Mouse (Mus musculus) liver, embryonic 13.5 days (tissue): Measurements from ENCODE around the gene 1500009C09Rik. TPM values are rescaled to one million over a fixed set of nuclear protein-coding genes. Genes with fewer than 3 reads are reported as not detected.
A peak's percentile ranks its signal among the peaks of the same experiment; 100 is the strongest.

ENCODE experiments used
- ATAC-seq: fragments of 200-750 bp; cut with Nextera tagmentation; 2 replicates; pipeline ENCODE4 v1.8.0; 2017; ENCODE audit warnings: low read depth, mild to moderate bottlenecking, moderate number of reproducible peaks, moderate library complexity
- DNase-seq: peaks from one replicate; pipeline ENCODE4 v3.0.0; 2022
- H3K27ac ChIP-seq: fragments of 300-500 bp; sonication (generic); 2 replicates; pipeline ENCODE4 v1.5.1; 2015; ENCODE audit warnings: moderate library complexity, mild to moderate bottlenecking, inconsistent platforms
- H3K27me3 ChIP-seq: fragments of 300-500 bp; sonication (generic); 2 replicates; pipeline ENCODE4 v1.6.1; 2015; ENCODE audit warnings: mild to moderate bottlenecking, inconsistent platforms
- H3K36me3 ChIP-seq: fragments of 300-500 bp; sonication (generic); 2 replicates; pipeline ENCODE4 v1.6.1; 2015; ENCODE audit warnings: mild to moderate bottlenecking, inconsistent platforms
- H3K4me1 ChIP-seq: fragments of 300-500 bp; sonication (generic); replicated peaks from 2 replicates; pipeline ENCODE4 v1.6.1; 2015; ENCODE audit warnings: inconsistent platforms
- H3K4me2 ChIP-seq: fragments of 300-500 bp; sonication (generic); 2 replicates; pipeline ENCODE4 v1.6.1; 2015; ENCODE audit warnings: inconsistent platforms, mild to moderate bottlenecking, moderate library complexity
- H3K4me3 ChIP-seq: fragments of 300-500 bp; sonication (generic); replicated peaks from 2 replicates; pipeline ENCODE4 v1.5.1; 2015; ENCODE audit warnings: mild to moderate bottlenecking, inconsistent platforms
- H3K9ac ChIP-seq: fragments of 300-500 bp; sonication (generic); 2 replicates; pipeline ENCODE4 v1.6.1; 2015; ENCODE audit warnings: mild to moderate bottlenecking, inconsistent platforms
- H3K9me3 ChIP-seq: fragments of 300-500 bp; sonication (generic); replicated peaks from 2 replicates; pipeline ENCODE4 v1.6.1; 2016; ENCODE audit warnings: inconsistent platforms
- WGBS: fragments of 180-500 bp; shearing (Covaris S2); methylation state at CpG from one replicate; pipeline ENCODE4 v1.1.7; 2015; ENCODE audit not compliant: insufficient replicate concordance; 5-methylcytosine and 5-hydroxymethylcytosine counted together
- polyA plus RNA-seq: library from polyadenylated mRNA; unstranded; fragments of >200 nt; fragmentation: Nextera tagmentation; extraction: Ambion mirVana; gene quantifications from 2 replicates; pipeline ENCODE4 v1.2.1, GENCODE M21; 2015

The 1500009C09Rik gene
- polyA plus RNA-seq, 1 experiment from 2014 or later: not detected

GRCm38 (mm10) chr15:82221104-82221860, 30.9 kb upstream of the 1500009C09Rik start:
- Histone ChIP-seq H3K4me1 (peaks cover 36% of the 10 kb centered on the region), H3K4me3 (no peak overlapping the region), H3K4me2 (no peak overlapping the region), H3K9ac (no peak overlapping the region), H3K9me3 (no peaks in the 10 kb centered on the region), H3K36me3 (no peaks in the 10 kb centered on the region), H3K27me3 (peaks cover 91% of the 10 kb centered on the region), H3K27ac (no peak overlapping the region)
- DNase-seq (no peak), ATAC-seq (no peak)
- WGBS: 66% methylated on average over 14 of the region's 14 CpGs

- no peaks in the 10 kb centered on the region for H3K9me3 ChIP-seq
- peak overlapping the region; percentile 54; the same call in 1 of the 2 replicates for H3K4me3 ChIP-seq
Measured at GRCm38 (mm10) chr15:82223251-82223650, 28.9 kb upstream of the 1500009C09Rik start.

GRCm38 (mm10) chr15:82223657-82224601, 28.3 kb upstream of the 1500009C09Rik start, which contains the start of gene Tnfrsf13c:
Tnfrsf13c (minus strand) TSS chr15:82224369.
- Histone ChIP-seq H3K9ac (peak within 1 kb of the TSS; percentile 65), H3K36me3 (no peaks in the 10 kb centered on the region), H3K4me2 (peak within 1 kb of the TSS; percentile 77), H3K4me1 (peaks cover 48% of the 10 kb centered on the region), H3K27ac (peak within 1 kb of the TSS; percentile 61; the same call in 1 of the 2 replicates), H3K4me3 (peak within 1 kb of the TSS; percentile 54), H3K27me3 (peaks cover 69% of the 10 kb centered on the region), H3K9me3 (no peaks in the 10 kb centered on the region)
- peak; percentile 38 for DNase-seq
- 3% methylated on average over 42 of the region's 44 CpGs for WGBS
- peak; percentile 83 for ATAC-seq

More at GRCm38 (mm10) chr15:82223251-82223650, 28.9 kb upstream of the 1500009C09Rik start:
- H3K27ac ChIP-seq: no peak overlapping the region
- H3K36me3 ChIP-seq: no peaks in the 10 kb centered on the region
- 24% methylated on average over 7 of the region's 7 CpGs for WGBS
- peak overlapping the region; percentile 77 for H3K4me2 ChIP-seq
- H3K27me3 ChIP-seq: peaks cover 75% of the 10 kb centered on the region
- DNase-seq (no peak), ATAC-seq (no peak)
- peaks cover 44% of the 10 kb centered on the region for H3K4me1 ChIP-seq
- H3K9ac ChIP-seq: 0 out of 2 replicates have a peak overlapping the region, but pooled peaks have one; percentile 65

GRCm38 (mm10) chr15:82224602-82225215, 27.5 kb upstream of the 1500009C09Rik start:
- 27% methylated on average over 7 of the region's 7 CpGs for WGBS
- H3K9me3 ChIP-seq: no peaks in the 10 kb centered on the region
- H3K4me2 ChIP-seq: peak overlapping the region; percentile 77
- peak overlapping the region; percentile 54 for H3K4me3 ChIP-seq
- no peaks in the 10 kb centered on the region for H3K36me3 ChIP-seq
- DNase-seq (peak; percentile 24), ATAC-seq (peak; percentile 80)
- H3K9ac ChIP-seq: peak overlapping the region; percentile 65
- peaks cover 53% of the 10 kb centered on the region for H3K4me1 ChIP-seq
- H3K27me3 ChIP-seq: peaks cover 61% of the 10 kb centered on the region
- H3K27ac ChIP-seq: peak overlapping the region; percentile 61; the same call in 1 of the 2 replicates

- H3K9me3 ChIP-seq: no peaks in the 10 kb centered on the region
- no peak overlapping the region for H3K4me3 ChIP-seq
- no peak overlapping the region for H3K9ac ChIP-seq
- H3K4me1 ChIP-seq: peaks cover 64% of the 10 kb centered on the region
- DNase-seq (no peak), ATAC-seq (no peak)
- no peak overlapping the region for H3K4me2 ChIP-seq
- H3K36me3 ChIP-seq: no peaks in the 10 kb centered on the region
- H3K27me3 ChIP-seq: peaks cover 56% of the 10 kb centered on the region
- no peak overlapping the region; the same call in 1 of the 2 replicates for H3K27ac ChIP-seq
- 65% methylated on average over 5 of the region's 5 CpGs for WGBS
Measured at GRCm38 (mm10) chr15:82225769-82226168, 26.4 kb upstream of the 1500009C09Rik start.

- peak overlapping the region; percentile 67 for H3K9ac ChIP-seq
Measured at GRCm38 (mm10) chr15:82229542-82230045, 22.6 kb upstream of the 1500009C09Rik start.

GRCm38 (mm10) chr15:82230098-82230611, 22.0 kb upstream of the 1500009C09Rik start:
- peak overlapping the region; percentile 65 for H3K4me2 ChIP-seq

More at GRCm38 (mm10) chr15:82229542-82230045, 22.6 kb upstream of the 1500009C09Rik start:
- H3K36me3 ChIP-seq: peaks cover 11% of the 10 kb centered on the region
- H3K27ac ChIP-seq: peak overlapping the region; percentile 93
- 40% methylated on average over 11 of the region's 11 CpGs for WGBS
- DNase-seq: peak; percentile 74
- no peaks in the 10 kb centered on the region for H3K9me3 ChIP-seq
- peaks cover 60% of the 10 kb centered on the region for H3K4me1 ChIP-seq
- ATAC-seq: peak; percentile 98
- peak overlapping the region; percentile 24 for H3K4me3 ChIP-seq
- H3K27me3 ChIP-seq: peaks cover 19% of the 10 kb centered on the region
- H3K4me2 ChIP-seq: peak overlapping the region; percentile 65

GRCm38 (mm10) chr15:82231100-82231499, 21.1 kb upstream of the 1500009C09Rik start:
- H3K9me3 ChIP-seq: no peaks in the 10 kb centered on the region
- 69% methylated on average over 4 of the region's 4 CpGs for WGBS

More at GRCm38 (mm10) chr15:82230098-82230611, 22.0 kb upstream of the 1500009C09Rik start:
- peaks cover 54% of the 10 kb centered on the region for H3K4me1 ChIP-seq
- H3K27ac ChIP-seq: peak overlapping the region; percentile 93
- ATAC-seq: peak; percentile 68
- 47% methylated on average over 6 of the region's 6 CpGs for WGBS
- H3K36me3 ChIP-seq: peaks cover 11% of the 10 kb centered on the region
- peaks cover 14% of the 10 kb centered on the region for H3K27me3 ChIP-seq
- peak overlapping the region; percentile 24 for H3K4me3 ChIP-seq
- H3K9me3 ChIP-seq: no peaks in the 10 kb centered on the region
- H3K9ac ChIP-seq: peak overlapping the region; percentile 75
- DNase-seq: no peak

GRCm38 (mm10) chr15:82231591-82232378, 20.4 kb upstream of the 1500009C09Rik start:
- peaks cover 11% of the 10 kb centered on the region for H3K36me3 ChIP-seq
- peaks cover 2% of the 10 kb centered on the region; the same call in 1 of the 2 replicates for H3K27me3 ChIP-seq
- peak overlapping the region; percentile 93 for H3K27ac ChIP-seq
- H3K4me2 ChIP-seq: no peak overlapping the region
- DNase-seq (no peak), ATAC-seq (no peak)
- H3K9ac ChIP-seq: 0 out of 2 replicates have a peak overlapping the region, but pooled peaks have one; percentile 13
- 71% methylated on average over 11 of the region's 11 CpGs for WGBS
- H3K9me3 ChIP-seq: no peaks in the 10 kb centered on the region
- no peak overlapping the region for H3K4me3 ChIP-seq
- peaks cover 54% of the 10 kb centered on the region for H3K4me1 ChIP-seq

More at GRCm38 (mm10) chr15:82231100-82231499, 21.1 kb upstream of the 1500009C09Rik start:
- Histone ChIP-seq H3K36me3 (peaks cover 11% of the 10 kb centered on the region), H3K4me2 (no peak overlapping the region), H3K27me3 (peaks cover 4% of the 10 kb centered on the region), H3K4me1 (peaks cover 54% of the 10 kb centered on the region), H3K27ac (peak overlapping the region; percentile 93), H3K9ac (peak overlapping the region; percentile 75; the same call in 1 of the 2 replicates), H3K4me3 (no peak overlapping the region)
- ATAC-seq (no peak), DNase-seq (no peak)
